Mouse (Mus musculus): ENCODE data around the gene Akap12. TPM values are rescaled to one million over a fixed set of nuclear protein-coding genes. Genes with fewer than 3 reads are reported as not detected.
A peak's percentile ranks its signal among the peaks of the same experiment; 100 is the strongest.

Gene Akap12
- polyA plus RNA-seq, 1 experiment = 7.1 TPM

GRCm38 (mm10) chr10:4364618-4365017 lies 98.4 kb downstream of the Akap12 start:
- WGBS = 92% methylated on average over 3 of the region's 3 CpGs
- H3K36me3 ChIP-seq (ENCODE audit: control insufficient read depth, insufficient read depth, low read length) = peaks cover 19% of the 10 kb centered on the region
- H3K27me3 ChIP-seq (ENCODE audit: control insufficient read depth, insufficient read depth, low read length) = no peaks in the 10 kb centered on the region
- H3K4me1 ChIP-seq (replicated peaks; ENCODE audit: control insufficient read depth, insufficient read depth, low read length) = no peaks in the 10 kb centered on the region
- no peak overlapping the region for H3K4me3 ChIP-seq (ENCODE audit: control insufficient read depth, insufficient read depth, low read length)
- TF ChIP-seq POLR2A (IDR thresholded peaks at IDR 0.05; ENCODE audit: control insufficient read depth, extremely low read depth, insufficient read depth, low read length, poor library complexity) (no peak), CTCF (IDR thresholded peaks at IDR 0.05; ENCODE audit: borderline replicate concordance, control insufficient read depth, extremely low read depth, insufficient read depth, low read length, poor library complexity) (no peak)
- DNase-seq = no peak
- no peak overlapping the region for H3K27ac ChIP-seq (ENCODE audit: control insufficient read depth, insufficient read depth, low read length)

- DNase-seq = peak; percentile 22
- H3K27me3 ChIP-seq (ENCODE audit: control insufficient read depth, insufficient read depth, low read length) = no peaks in the 10 kb centered on the region
- TF ChIP-seq POLR2A (IDR thresholded peaks at IDR 0.05; ENCODE audit: control insufficient read depth, extremely low read depth, insufficient read depth, low read length, poor library complexity) (no peak), CTCF (IDR thresholded peaks at IDR 0.05; ENCODE audit: borderline replicate concordance, control insufficient read depth, extremely low read depth, insufficient read depth, low read length, poor library complexity) (no peak)
- H3K36me3 ChIP-seq (ENCODE audit: control insufficient read depth, insufficient read depth, low read length) = peaks cover 35% of the 10 kb centered on the region
- no peak overlapping the region for H3K4me3 ChIP-seq (ENCODE audit: control insufficient read depth, insufficient read depth, low read length)
- H3K27ac ChIP-seq (ENCODE audit: control insufficient read depth, insufficient read depth, low read length) = no peak overlapping the region
- WGBS = 83% methylated on average over 11 of the region's 11 CpGs
- H3K4me1 ChIP-seq (replicated peaks; ENCODE audit: control insufficient read depth, insufficient read depth, low read length) = peaks cover 4% of the 10 kb centered on the region; the same call in 1 of the 2 replicates
Observed at GRCm38 (mm10) chr10:4370105-4370504, 103.9 kb downstream of the Akap12 start.

GRCm38 (mm10) chr10:4372011-4372410 lies 105.8 kb downstream of the Akap12 start:
- Histone ChIP-seq H3K4me1 (replicated peaks; ENCODE audit: control insufficient read depth, insufficient read depth, low read length) (peaks cover 4% of the 10 kb centered on the region; the same call in 1 of the 2 replicates), H3K4me3 (ENCODE audit: control insufficient read depth, insufficient read depth, low read length) (no peak overlapping the region), H3K27me3 (ENCODE audit: control insufficient read depth, insufficient read depth, low read length) (no peaks in the 10 kb centered on the region), H3K27ac (ENCODE audit: control insufficient read depth, insufficient read depth, low read length) (no peak overlapping the region), H3K36me3 (ENCODE audit: control insufficient read depth, insufficient read depth, low read length) (peaks cover 31% of the 10 kb centered on the region)
- no peak for TF ChIP-seq CTCF (IDR thresholded peaks at IDR 0.05; ENCODE audit: borderline replicate concordance, control insufficient read depth, extremely low read depth, insufficient read depth, low read length, poor library complexity)
- TF ChIP-seq POLR2A (IDR thresholded peaks at IDR 0.05; ENCODE audit: control insufficient read depth, extremely low read depth, insufficient read depth, low read length, poor library complexity) = no peak
- WGBS = 52% methylated on average over 5 of the region's 5 CpGs
- peak; percentile 52 for DNase-seq

GRCm38 (mm10) chr10:4373558-4373957 lies 107.4 kb downstream of the Akap12 start:
- no peaks in the 10 kb centered on the region for H3K27me3 ChIP-seq (ENCODE audit: control insufficient read depth, insufficient read depth, low read length)
- no peak for DNase-seq
- H3K36me3 ChIP-seq (ENCODE audit: control insufficient read depth, insufficient read depth, low read length) = peaks cover 26% of the 10 kb centered on the region
- TF ChIP-seq CTCF (IDR thresholded peaks at IDR 0.05; ENCODE audit: borderline replicate concordance, control insufficient read depth, extremely low read depth, insufficient read depth, low read length, poor library complexity) = no peak
- no peak for TF ChIP-seq POLR2A (IDR thresholded peaks at IDR 0.05; ENCODE audit: control insufficient read depth, extremely low read depth, insufficient read depth, low read length, poor library complexity)
- peaks cover 4% of the 10 kb centered on the region; the same call in 1 of the 2 replicates for H3K4me1 ChIP-seq (replicated peaks; ENCODE audit: control insufficient read depth, insufficient read depth, low read length)
- 93% methylated on average over 4 of the region's 4 CpGs for WGBS
- H3K4me3 ChIP-seq (ENCODE audit: control insufficient read depth, insufficient read depth, low read length) = no peak overlapping the region
- no peak overlapping the region for H3K27ac ChIP-seq (ENCODE audit: control insufficient read depth, insufficient read depth, low read length)

GRCm38 (mm10) chr10:4374239-4374638 lies 108.1 kb downstream of the Akap12 start:
- H3K36me3 ChIP-seq (ENCODE audit: control insufficient read depth, insufficient read depth, low read length) = peaks cover 19% of the 10 kb centered on the region
- H3K27me3 ChIP-seq (ENCODE audit: control insufficient read depth, insufficient read depth, low read length) = no peaks in the 10 kb centered on the region
- DNase-seq = no peak
- H3K4me1 ChIP-seq (replicated peaks; ENCODE audit: control insufficient read depth, insufficient read depth, low read length) = peaks cover 4% of the 10 kb centered on the region; the same call in 1 of the 2 replicates
- H3K27ac ChIP-seq (ENCODE audit: control insufficient read depth, insufficient read depth, low read length) = no peak overlapping the region
- 97% methylated on average over 7 of the region's 7 CpGs for WGBS
- TF ChIP-seq POLR2A (IDR thresholded peaks at IDR 0.05; ENCODE audit: control insufficient read depth, extremely low read depth, insufficient read depth, low read length, poor library complexity) (no peak), CTCF (IDR thresholded peaks at IDR 0.05; ENCODE audit: borderline replicate concordance, control insufficient read depth, extremely low read depth, insufficient read depth, low read length, poor library complexity) (no peak)
- H3K4me3 ChIP-seq (ENCODE audit: control insufficient read depth, insufficient read depth, low read length) = no peak overlapping the region

- TF ChIP-seq CTCF (IDR thresholded peaks at IDR 0.05; ENCODE audit: borderline replicate concordance, control insufficient read depth, extremely low read depth, insufficient read depth, low read length, poor library complexity) = no peak
- no peak for TF ChIP-seq POLR2A (IDR thresholded peaks at IDR 0.05; ENCODE audit: control insufficient read depth, extremely low read depth, insufficient read depth, low read length, poor library complexity)
- Histone ChIP-seq H3K4me1 (replicated peaks; ENCODE audit: control insufficient read depth, insufficient read depth, low read length) (peaks cover 3% of the 10 kb centered on the region; the same call in 1 of the 2 replicates), H3K27ac (ENCODE audit: control insufficient read depth, insufficient read depth, low read length) (no peak overlapping the region), H3K4me3 (ENCODE audit: control insufficient read depth, insufficient read depth, low read length) (no peak overlapping the region), H3K36me3 (ENCODE audit: control insufficient read depth, insufficient read depth, low read length) (peaks cover 15% of the 10 kb centered on the region), H3K27me3 (ENCODE audit: control insufficient read depth, insufficient read depth, low read length) (no peaks in the 10 kb centered on the region)
- no peak for DNase-seq
- WGBS = 94% methylated on average over 4 of the region's 4 CpGs
Observed at GRCm38 (mm10) chr10:4374734-4375133, 108.6 kb downstream of the Akap12 start.

GRCm38 (mm10) chr10:4375267-4375666 lies 109.1 kb downstream of the Akap12 start:
- H3K27me3 ChIP-seq (ENCODE audit: control insufficient read depth, insufficient read depth, low read length) = no peaks in the 10 kb centered on the region
- H3K27ac ChIP-seq (ENCODE audit: control insufficient read depth, insufficient read depth, low read length) = no peak overlapping the region
- DNase-seq = no peak
- WGBS = 92% methylated on average over 7 of the region's 7 CpGs
- H3K4me3 ChIP-seq (ENCODE audit: control insufficient read depth, insufficient read depth, low read length) = no peak overlapping the region
- H3K4me1 ChIP-seq (replicated peaks; ENCODE audit: control insufficient read depth, insufficient read depth, low read length) = no peaks in the 10 kb centered on the region; the same call in 1 of the 2 replicates
- peaks cover 12% of the 10 kb centered on the region for H3K36me3 ChIP-seq (ENCODE audit: control insufficient read depth, insufficient read depth, low read length)
- no peak for TF ChIP-seq POLR2A (IDR thresholded peaks at IDR 0.05; ENCODE audit: control insufficient read depth, extremely low read depth, insufficient read depth, low read length, poor library complexity)
- no peak for TF ChIP-seq CTCF (IDR thresholded peaks at IDR 0.05; ENCODE audit: borderline replicate concordance, control insufficient read depth, extremely low read depth, insufficient read depth, low read length, poor library complexity)
